Mouse (Mus musculus) liver (tissue): ENCODE measurements at regions not wholly inside any gene's neighbourhood (a gene's known extent, or its start where the extent isn't known, plus 50 kb on each side); places are given as distances from the start of the nearest gene placed in this dataset.
"Not testable (repeated sequence)": the region's sequence is repeated elsewhere in the genome, so short reads cannot be mapped to it uniquely, and the experiment has no call there.

Experiments
- DNase-seq: peaks from one replicate; pipeline ENCODE4 v3.0.0-alpha.2; 2020; ENCODE audit warnings: mixed read lengths

DNA sequence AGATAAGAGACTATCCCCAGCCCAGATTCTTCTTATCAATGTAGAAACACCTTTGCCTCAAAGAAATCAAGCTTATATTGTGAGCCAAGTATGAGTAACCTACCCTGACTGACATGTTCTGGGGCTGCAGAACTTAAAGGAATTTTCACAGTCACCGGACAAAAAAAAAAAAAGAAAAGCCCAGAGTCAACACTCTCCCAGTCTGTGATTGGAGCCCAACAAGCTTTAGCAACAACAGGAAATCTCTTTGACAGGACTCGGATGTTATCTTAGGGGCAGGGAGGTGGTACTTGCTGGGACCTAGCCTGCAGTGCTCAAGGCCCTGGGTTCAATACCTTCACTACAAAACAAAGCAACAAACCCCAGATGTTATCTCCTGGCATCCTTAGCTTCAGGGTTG lies 114.2 kb downstream of the Nectin1 start:
- DNase-seq, result no peak

DNA sequence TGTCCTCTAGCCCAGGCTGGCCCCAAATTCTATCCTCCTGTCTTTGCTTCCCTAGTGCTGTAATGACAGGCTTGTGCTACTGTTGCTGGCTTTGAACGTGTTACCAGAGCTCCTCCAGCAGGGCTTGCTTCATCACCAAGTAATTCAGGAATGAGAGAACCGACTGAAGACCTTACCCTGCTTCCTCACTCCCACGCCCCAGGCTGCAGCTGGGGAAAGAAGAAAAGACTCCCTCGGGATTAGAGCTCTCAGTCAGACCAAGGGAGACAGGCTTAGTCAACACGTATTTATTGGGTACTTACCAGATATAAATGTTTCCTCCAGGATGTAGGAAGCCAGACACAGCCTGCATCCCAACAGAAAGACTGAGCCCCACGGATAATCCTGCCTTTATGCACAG lies 115.0 kb downstream of the Nectin1 start:
- no peak for DNase-seq

DNA sequence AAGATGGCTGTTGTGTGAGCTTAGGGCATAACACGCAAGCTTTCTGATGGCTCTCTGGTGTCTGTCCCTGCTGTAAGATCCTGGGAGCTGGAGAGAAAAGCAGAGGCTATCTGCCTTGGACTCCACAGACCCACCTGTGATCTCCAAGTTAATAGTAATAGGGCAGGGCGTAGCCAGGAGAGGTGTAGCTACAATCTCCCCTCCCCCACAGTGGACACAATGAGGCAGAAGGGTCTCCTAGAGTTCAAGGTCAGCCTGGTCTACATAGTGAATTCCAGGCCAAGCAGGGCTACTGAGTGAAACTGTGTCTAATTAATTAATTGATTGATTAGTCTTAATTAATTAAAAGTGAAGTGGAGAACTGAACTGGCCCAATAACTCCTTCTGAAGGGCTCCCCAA lies 116.5 kb downstream of the Nectin1 start:
- no peak for DNase-seq

DNA sequence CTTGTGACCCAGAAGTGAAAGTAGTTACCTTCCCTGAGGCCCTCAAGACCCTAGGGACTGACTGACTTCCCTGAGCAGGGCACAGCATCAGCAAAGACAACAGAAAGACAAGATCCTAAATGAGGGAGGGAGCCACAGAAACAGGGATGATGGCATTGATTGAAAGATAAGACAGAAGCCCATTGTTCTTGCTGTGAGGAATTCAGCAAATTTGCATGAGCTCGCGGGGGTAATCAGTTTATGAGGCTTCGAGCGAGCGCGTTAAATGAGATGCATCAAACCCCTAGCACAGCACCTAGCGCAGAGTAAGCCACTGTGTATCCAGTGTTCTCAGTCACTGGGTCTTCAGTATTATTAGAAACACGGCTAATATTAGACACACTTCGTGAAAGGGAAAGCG lies 117.6 kb downstream of the Nectin1 start:
- no peak for DNase-seq

DNA sequence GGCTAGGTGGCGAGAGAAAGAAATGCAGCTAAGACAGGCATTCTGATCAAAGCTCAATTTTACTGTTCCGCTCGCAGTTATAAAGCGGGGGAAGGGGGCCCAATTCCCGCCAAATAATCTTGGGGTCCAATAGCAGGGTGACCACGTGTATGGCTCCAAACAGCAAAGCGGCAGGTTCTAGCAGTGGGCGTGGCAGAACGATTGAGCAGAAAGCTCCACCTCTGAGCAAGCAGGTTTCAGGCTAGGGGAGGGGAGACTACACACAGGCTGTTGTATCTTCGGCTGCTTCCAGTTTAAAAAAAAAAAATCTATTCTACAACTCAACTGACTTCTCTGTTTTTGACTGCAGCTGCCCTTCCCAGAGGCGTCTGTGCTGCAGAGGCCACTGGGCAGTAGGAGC lies 118.2 kb downstream of the Nectin1 start:
- not testable (repeated sequence) for DNase-seq

DNA sequence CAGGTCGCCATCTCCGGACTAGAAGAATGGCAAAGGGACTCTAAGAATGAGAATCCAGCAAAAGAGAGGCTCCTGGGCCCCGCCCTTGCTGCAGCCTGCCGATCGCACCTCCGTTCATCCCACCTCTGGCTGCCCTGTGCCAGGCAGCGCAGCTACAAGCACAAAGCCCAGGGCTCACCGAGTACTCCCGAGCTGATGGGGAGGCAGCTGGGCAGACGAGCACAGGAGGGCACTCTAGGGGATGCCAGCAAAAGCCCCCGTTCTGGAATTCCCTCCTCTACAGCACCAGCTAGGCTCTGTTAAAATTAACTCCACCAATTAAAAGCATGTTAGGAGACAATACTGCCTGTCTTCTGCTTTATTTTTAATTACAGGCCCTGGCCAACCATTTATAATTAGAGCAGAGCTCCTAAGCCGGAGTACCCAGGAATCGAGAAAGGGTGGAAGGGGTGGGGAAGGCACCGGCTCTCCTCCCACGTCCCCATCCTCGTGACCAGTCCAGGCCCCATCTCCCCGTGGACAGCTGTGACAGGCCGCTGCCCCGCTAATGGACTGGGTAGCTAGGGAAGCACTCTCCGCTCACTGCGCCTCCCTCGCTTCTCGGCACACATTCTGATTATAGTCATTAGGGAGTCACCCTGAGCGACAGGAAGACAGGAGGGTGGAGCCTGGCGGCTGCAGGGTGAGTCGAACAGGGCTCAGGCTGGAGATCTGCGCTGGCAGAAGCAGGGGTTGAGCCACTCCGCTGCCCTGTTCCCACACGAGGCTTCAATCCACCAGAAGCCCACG lies 120.0 kb downstream of the Nectin1 start:
- DNase-seq, result peak; percentile 16

DNA sequence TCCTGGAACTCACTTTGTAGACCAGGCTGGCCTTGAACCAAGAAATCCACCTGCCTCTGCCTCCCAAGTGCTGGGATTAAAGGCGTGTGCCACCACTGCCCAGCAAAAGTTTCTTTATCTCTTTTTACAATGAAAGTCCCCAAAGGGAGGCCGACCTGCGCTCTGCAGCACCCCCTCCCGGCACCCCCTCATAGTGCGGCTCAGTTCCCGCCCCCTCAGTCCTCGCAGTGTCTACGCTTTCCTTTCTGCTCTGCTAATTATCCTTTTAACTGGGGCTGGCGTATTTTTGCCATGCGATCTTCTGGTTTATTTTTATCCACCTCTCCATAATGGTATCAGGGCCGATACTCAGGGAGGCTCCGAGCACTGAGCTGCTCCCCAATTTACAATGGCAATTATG lies 123.0 kb downstream of the Nectin1 start:
- DNase-seq, result no peak

DNA sequence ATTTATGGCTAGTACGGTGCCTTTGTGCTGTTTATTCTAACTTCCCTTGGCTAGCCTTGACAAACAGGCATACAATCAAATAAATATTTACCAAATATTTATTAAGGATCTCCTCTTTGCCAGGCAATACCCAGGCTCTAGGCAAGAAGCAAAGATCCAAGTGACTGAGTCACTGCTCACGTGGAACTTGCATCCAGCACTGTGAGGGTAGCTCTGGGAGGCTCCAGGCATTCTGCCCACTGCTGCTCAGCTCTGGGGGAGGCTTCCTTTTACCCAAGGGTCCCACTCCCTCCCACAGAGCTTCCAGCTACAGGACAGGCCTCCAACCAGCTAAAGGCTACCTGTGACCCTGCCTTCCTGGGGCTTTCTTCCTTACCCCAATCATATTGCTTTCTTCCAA lies 130.1 kb downstream of the Nectin1 start:
- no peak for DNase-seq

DNA sequence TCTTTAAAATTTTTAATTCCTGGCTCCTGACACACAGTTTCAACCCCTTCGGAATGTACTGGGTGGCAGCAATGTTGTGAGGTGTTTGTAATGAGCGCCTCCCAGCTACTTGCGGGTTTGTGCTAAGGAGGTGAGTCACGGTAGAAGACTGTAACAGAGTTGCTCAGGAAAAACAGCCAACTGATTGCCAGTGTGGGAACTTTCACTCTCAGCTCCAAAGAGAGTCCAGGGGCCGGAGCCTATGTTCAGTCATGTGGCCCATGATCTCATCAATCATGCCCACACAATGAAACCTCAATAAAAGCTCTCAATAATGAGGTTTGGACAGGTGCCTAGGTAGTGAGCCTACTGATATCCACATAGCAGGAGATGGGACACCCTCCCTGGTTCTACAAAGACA lies 130.5 kb downstream of the Nectin1 start:
- DNase-seq, result no peak

DNA sequence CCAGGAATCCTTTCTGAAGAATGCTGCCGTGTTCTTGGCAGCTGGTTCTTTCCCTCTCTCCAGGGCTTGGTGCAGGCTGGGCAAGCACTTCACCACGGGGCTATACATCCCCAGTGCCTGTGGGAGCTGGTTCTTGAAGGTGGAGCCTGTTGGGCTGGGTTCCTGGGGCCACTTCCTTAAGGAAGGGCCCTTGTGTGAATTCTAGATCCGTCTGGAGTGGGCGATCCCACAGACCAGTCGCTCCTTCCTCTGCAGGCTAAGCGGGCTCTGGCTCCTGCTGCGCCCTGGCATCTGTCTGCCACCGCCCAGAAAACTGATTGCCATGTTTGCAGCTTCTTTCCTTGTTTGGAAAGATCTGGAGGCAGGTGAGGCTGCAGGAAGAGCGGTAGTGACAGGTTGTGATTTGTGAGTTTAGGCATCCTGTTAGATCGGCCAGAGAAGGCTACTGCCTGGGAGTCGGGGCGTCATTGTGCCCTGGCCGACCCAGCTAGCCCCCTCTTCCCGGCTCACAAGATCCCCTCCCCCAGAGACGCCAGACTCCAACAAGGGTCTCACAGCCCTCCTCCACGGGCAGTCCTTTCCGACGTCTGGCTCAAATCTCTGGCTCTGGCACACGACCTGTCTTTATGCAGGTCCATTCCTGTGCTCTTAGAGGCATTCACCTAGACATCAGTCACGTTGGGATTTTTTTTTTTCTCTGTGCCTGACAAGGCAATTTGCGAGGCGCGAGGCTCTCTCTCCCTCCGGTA lies 135.6 kb downstream of the Nectin1 start:
- DNase-seq, result no peak

DNA sequence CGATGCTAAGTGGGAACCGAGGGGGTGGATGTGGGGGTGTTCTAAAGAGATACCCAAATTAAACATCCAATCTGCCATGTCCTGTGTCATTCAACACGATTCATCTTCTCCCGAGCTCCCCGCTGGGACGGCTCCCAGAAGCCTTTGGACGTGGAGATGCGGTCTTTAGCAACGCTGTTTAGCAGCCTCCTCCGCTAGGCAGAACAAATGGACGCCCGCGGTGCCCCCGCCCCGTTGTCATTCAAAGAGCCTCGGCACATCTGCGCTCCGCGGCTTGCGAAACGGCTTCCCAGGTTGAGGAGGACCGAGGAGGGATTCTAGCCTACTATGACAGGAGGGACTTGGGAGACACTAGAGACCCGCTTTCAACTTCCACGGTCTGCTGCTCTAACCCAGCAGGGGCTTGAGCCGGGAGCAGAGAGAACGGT lies 136.2 kb downstream of the Nectin1 start:
- no peak for DNase-seq

DNA sequence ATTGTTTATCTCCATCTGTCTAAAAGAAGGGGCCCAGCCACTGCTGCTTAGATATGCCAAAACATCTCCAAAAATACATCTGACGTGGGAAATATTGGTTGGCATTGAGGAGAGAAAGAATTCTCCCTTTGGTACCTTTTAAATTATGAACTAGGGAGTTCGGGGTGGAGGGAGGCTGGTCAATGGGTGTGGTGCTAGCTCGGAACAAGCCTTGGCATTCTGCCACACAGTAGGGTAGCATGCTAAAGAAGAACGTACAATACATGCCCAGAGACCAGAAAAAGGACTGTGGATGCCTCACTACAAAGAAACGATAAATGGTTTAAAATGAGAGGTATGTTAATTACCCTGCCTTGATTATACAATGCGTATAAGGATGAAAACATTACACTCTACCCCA lies 149.3 kb downstream of the Nectin1 start:
- DNase-seq, result no peak

DNA sequence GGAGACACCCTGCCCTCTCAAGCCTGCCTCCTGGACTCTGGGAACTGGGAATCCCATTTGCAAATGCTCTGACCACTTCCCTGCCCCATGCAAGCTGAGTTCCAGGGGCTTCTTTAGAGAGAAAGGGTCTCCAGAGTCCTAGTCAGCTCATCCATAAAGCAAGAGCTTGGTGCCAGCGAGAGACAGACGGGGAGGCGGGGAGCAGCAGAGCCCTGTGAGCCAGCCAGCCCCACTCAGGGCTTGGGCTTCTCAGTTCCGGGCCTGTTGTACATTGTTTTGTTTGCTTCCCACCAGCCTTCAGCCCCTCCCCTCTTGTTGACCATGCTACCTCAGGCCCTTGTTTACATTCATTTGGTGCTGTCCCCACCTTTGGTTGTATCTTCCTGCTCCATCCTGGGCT lies 143.9 kb upstream of the Thy1 start:
- no peak for DNase-seq

DNA sequence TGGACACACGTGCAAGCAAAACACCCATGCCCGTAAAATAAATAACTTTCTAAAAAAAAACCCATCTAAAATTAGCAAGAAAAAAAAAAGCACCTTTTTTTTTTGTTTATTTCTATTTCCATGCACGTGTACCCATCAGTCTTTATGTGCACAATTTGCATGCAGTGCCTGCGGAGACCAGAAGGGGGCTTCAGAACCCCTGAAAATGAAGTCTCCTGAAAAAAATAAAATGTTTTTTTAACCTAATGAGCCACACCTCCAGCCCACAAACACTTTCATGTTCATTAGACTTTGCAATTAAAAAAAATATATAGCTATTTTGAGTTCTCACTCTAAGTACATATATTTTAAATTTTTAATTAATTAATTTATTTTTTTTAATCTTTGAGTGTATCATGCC lies 134.9 kb upstream of the Thy1 start:
- DNase-seq, result no peak

DNA sequence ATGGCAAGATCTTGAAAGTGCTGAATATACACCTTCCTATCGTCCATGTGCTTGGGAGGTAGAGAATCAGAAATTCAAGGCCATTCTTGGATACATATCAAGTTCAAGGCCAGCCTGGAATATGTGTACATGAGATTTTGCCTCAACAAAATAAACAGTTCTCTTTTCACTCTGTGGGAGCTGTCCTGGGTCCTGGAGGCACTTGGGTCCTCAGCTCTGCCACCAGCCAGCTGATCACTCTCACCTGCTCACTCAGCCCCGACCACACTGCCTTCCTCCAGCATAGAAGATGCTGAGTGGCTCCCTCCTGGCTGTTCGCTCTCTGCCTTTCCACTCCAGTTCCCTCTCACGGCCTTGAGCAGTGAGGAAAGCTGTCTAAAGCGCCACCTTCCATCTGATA lies 128.2 kb upstream of the Thy1 start:
- DNase-seq, result peak; percentile 9

DNA sequence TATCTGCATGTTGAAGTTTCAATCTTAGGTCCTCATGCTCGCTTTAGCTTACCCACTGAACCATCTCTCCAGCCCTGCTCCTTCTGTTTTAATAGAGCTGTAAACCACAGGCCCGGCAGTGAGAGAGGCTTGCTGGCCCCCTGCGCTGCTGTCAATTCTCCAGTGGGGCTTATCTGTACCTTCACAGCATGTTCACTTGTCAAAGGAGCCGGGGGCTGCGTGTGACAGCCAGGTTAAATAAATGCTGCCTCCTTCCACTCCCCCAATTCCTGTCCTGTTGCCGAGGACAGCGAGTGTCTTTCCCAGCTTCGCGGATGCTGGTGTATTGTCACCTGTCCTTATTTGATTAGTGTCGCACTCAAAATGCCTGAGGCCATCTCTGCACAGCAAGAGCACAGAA lies 125.7 kb upstream of the Thy1 start:
- DNase-seq, result no peak

DNA sequence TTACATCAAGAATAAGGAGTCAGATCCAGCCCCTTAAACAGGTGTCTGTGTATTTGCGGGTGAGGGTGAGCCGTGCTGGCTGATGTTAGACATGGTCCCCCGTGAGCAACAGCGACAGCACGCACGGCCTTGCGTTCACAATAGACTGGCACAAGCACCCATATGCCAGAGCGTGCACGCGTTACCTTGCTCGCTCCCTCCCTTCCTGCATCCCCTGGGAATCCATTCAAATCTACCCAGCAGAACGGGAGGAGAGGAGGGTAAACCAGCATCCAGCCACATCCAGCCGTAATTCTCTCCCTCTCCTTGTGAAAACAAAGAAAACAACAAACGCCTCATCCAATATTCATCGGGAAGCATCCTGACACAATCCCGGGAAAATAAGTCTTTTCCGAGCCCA lies 124.2 kb upstream of the Thy1 start:
- no peak for DNase-seq

DNA sequence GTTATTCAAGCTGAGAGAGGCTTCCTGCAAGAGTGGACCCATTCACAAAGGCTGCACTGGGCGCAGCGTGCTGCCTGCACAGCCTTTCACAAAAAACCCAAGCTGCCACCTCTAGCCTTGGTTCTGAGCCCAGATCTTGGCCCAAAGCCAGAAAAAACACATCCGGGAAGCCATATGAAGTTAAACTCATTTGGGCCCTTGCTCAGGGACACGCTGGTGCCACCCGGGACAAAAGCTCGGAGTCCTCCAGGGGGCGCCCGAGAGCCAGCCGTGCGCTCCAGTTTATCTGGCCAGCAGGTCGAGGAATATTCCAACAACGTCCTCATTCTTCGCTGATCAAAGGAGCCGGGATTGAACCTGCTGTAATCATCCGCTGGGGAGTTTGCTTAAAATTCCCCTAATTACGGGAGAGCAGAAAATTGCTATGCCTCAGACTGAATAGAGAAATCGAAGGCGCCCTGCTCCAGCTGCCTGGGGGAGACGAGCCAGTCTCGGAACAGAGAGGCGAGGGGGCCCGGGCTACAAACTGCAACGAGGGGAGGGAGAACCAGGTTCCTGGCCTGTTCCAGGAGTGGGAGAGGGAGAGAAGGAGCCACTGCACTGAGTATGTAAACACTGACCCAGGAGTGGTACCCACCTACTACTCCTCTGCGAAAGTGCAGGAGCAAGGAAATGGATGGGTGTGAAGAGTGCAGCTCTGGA lies 123.0 kb upstream of the Thy1 start:
- peak; percentile 64 for DNase-seq

DNA sequence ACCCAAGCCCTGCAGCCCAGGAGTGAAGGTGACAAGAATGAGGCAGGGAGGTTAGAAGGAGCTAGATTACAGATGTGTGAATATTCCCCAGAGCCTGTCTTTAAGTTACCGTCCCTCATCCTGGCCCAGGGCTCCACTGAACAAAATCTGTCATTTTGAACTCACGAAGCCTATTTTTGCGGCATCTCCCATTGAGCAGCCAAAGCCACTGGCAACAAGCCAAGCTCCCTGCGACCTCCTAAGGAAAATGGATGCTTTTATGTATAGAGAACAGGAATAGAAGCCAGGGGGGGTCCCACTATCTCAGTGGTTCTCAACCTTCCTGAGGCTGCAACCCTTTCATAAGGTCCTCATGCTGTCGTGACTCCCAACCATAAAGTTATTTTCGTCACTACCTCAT lies 121.0 kb upstream of the Thy1 start:
- no peak for DNase-seq

DNA sequence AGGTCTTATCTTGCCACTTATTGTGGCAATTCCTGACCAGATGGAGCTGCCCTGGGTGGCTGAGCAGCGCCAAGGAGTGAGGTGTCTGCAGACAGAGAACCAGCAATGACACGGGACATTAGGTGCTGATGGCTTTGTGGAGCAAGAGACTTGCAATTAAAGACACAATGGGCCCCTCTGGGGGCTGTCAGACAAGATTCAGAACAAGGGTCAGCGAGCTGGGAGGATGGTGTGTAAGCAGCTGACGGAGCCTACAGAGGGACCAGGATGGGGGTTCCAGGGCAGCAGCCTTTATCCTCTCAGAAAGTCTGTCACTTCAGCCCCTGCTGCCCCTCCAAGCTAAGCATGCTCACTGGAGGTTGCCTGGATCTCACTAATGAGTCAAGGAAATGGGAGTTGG lies 120.1 kb upstream of the Thy1 start:
- no peak for DNase-seq

DNA sequence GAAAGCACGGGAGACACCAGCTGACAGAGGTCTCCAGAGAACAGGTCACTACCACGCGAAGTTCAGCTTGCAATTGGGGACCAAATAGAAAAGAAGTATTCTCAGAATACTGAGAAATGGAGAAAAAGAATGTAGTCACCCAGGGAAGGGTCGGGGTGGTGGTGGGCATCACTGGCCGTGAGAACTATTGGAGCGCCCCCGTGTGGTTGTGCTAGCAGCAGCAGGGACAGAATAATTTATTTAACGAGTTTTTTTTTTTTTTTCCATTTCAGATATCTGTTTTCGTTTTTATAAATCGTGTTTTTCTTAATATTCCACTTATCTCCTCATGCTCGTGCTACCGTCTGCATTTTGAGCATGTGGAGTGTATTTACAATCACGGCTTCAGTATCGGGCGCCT lies 118.4 kb upstream of the Thy1 start:
- DNase-seq, result peak; percentile 17

DNA sequence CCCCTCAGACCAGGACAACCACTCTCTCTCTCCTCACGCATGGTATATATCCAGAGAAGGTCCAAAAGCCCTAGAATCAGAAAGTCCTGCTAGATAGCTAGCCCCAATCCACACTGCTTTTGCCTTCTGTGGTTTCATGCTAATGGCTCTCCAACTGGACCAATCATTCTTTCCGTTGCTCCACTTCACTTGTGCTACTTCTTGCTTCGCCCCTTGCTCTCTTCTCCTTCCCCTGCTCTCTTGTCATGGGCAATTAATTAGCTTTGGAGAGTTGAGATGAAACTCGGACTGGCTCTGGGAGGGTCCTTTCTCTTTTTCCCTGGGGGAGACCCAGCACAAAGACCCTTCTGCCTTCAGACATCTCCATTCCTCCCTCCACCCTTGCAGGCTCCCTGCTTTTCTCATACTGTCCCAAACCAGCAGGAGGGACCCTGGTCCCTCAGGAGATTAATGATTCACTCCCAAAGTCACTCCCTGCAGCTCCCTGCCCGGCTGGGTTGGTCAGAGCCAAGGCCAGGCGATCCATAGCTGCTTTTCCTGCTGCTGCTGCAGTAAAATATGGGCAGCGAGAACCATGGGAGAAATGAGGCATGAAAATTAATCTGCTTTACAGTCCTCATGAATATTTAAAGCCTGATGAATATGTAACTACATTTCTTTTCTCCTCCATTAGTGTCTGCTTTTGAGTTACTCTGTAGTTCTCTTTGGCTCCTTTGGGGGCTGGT lies 113.7 kb upstream of the Thy1 start:
- peak; percentile 28 for DNase-seq

DNA sequence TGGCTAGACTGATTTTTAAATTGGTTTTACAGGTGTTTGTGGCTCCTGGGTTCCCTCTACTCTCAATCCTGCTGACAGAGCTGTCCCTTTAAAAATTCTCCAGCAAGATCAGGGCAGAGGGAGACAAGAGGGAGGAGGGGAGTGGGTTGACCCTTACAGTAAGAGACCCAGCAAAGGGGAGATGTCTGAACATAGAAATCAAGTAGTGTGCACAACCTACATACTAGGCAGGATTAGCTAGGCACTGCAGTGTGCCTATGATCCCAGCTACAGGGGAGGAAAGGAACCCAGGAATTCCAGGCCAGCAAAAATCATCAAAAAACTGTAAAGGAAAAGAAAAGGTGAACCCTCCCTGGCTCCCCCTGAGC lies 113.2 kb upstream of the Thy1 start:
- no peak for DNase-seq
